Mouse (Mus musculus): Measurements from ENCODE around the gene Dlk1. TPM values are rescaled to one million over a fixed set of nuclear protein-coding genes. Genes with fewer than 3 reads are reported as not detected.
A peak's percentile ranks its signal among the peaks of the same experiment; 100 is the strongest.
"Not testable (repeated sequence)": the region's sequence is repeated elsewhere in the genome, so short reads cannot be mapped to it uniquely, and the experiment has no call there.

The Dlk1 gene
- total RNA-seq, 2 experiments from 2014 or later: 1.8 to 5.6 TPM

DNA sequence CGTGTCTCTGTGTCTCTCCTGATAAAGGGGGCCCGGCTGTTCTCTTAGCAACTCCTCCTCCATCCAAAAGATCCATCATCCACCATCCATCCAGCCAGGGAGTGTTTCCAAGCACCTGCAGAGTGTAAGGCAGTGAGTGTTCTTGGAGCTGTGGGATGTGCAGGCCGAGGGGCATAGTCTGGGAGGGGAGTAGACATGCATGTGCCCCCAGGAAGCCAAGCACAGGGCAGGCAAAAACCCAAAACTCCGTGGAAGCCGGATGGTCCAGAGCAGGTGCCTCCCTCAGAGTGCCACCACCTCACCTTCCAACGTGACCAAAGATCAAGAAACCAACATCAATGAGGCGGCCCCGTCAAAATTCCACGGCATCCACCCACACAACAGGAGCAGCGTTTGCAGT lies 10.0 kb downstream of the Dlk1 start:
- intact Hi-C loops (cut with DNase I): no loop called here
- no peak for DNase-seq (ENCODE audit: low spot score in 2 of 2)

DNA sequence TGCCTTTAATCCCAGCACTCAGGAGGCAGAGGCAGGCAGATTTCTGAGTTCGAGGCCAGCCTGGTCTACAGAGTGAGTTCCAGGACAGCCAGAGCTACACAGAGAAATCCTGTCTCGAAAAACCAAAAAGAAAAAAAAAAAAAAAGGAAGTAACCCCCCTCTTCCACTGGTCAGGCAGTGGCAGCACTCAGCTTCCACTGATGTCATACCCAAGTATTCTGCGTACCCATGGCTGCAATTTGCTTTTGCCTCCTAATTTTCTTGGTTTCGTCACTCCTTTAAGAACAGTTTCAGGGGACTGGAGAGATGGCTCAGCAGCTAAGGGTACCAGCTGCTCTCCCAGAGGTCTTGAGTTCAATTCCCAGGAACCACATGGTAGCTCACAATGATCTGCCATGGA lies 14.8 kb downstream of the Dlk1 start:
- intact Hi-C loops (cut with DNase I); DNase-seq (ENCODE audit: low spot score in 2 of 2): not testable (repeated sequence)

DNA sequence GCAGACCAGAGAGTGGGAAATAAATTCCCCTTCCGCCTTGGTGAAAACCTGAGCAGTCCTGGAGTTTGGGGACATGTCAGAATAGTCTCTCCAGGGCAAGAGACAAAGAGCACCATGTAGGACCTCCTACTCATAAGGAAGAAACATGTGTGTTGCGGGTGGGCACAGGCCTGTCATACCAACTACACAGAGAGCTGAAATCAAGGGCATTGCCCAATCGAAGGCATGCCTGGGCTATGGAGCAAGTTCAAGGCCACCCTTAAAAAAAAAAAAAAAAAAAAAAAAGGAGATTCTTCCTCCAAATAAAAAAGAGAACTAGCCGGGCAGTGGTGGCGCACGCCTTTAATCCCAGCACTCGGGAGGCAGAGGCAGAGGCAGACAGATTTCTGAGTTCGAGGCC lies 17.2 kb downstream of the Dlk1 start:
- intact Hi-C loops (cut with DNase I): no loop called here
- DNase-seq (ENCODE audit: low spot score in 2 of 2): no peak

DNA sequence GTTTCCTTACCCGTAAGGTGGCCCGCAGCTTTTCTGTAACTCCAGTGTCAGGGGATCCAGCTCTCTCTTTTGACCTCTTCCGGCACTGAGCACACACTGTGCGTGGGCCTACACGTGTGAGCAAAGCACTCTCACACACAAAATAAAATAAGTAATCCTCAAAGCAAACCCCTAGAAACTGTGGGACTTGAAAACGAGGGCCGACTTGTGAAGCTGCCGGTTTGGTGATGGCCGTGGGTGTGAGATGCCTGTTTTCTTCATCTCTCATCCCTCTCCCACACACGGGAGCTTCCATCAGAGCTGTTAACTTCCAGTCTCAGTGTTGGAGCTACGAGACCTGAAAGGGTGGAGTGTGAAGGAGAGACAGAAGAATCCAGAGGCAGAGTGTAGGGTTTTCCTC lies 20.0 kb downstream of the Dlk1 start:
- intact Hi-C loops (cut with DNase I): no loop called here
- DNase-seq (ENCODE audit: low spot score in 2 of 2): peak; percentile 39 to 45

DNA sequence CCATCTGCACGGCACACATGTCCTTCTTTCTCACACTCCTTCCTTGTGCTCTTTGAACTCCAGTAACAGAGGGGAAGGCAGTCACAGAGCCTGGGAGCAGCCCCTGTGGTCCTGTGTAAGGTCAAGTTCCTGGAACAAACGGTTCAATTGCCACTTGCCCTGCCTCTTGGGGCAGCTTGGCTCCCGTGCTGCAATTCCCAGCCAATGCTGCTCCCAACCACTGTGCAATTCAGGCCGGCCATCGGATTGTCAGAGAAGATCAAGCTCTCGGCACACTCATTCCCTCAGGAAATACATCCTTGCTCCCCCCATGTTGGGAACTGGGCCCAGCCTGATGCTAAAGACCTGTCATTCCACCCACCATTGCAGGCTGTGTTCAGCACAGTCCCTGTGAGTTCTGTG lies 21.0 kb downstream of the Dlk1 start:
- DNase-seq (ENCODE audit: low spot score in 2 of 2): peak in 1 of 2 experiments; percentile 31
- intact Hi-C loops (cut with DNase I): no loop called here

DNA sequence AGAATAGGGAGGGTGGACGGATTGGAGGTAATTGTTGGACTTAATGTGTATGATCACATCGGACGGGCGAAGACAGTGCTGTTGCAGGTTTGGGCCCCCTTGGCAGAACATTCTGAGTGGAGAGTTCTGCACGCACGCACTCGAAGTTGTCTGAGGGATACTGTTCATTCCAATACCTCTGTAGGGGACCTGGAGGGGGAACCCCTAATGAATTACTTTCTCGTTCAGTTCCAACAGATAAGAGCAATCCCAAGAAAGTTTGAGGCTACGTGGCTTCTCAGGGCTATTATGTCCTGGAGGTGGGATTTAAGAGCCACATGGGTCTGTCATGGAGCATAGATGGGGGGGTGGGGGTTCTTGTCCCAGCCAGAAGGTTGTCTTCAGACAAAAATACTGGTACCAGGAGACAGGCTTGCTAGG lies 21.6 kb downstream of the Dlk1 start:
- intact Hi-C loops (cut with DNase I): no loop called here
- DNase-seq (ENCODE audit: low spot score in 2 of 2): no peak

DNA sequence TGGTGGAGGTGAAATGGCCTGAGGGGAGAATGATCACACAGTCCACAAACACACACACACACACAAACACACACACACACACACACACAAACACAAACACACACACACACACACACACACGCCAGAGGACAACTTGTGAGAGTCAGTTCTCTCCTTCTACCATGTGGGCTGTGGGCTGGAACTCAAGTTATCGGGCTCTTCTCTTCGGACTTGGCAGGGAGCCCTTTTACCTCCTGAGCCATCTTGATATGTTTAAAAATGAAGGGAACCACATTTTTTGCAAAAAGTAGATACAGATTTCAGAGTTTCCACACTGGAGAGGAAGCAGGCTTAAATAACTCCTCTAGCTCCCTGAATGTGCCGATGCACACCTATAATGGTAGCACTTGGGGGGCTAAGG lies 22.9 kb downstream of the Dlk1 start:
- intact Hi-C loops (cut with DNase I): no loop called here
- DNase-seq (ENCODE audit: low spot score in 2 of 2): no peak

DNA sequence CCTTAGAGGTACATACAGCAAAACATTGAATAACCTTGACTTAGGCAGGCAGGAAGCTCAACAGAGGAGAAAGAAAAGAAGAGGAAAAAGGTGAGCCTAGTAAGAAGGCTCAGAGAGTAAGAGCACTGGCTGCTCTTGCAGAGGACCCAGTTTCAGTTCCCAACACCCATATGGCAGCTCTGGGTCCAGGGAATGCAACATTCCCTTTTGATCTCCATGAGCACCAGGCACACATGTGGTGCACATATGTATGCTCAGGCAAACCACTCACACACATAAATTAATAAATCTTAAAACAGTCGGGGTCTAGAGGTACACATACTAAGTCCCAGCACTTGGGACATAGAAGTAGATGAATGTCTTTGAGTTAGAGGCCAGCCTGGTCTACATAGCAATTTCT lies 33.9 kb downstream of the Dlk1 start:
- intact Hi-C loops (cut with DNase I); DNase-seq (ENCODE audit: low spot score in 2 of 2): not testable (repeated sequence)

DNA sequence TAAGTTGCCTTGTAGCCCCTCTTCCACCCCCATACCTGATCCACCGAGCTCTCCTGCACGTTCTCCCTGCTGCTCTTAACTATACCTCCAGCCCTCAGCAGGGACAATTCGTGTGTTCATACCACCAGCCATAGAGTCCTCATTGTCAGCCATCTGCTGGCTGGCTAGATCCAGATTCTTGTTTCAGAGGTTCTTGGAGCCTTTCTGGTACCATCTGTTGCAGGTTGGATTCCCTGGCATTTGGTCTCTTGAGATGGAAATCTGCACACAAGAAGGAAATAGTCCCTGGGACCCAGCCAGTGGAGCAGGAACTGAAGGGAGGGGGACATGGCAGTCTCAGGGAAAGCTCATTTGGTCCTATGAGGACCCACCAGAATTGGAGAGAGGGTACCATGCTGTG lies 39.1 kb downstream of the Dlk1 start:
- intact Hi-C loops (cut with DNase I): no loop called here
- DNase-seq (ENCODE audit: low spot score in 2 of 2): peak; percentile 41 to 42

DNA sequence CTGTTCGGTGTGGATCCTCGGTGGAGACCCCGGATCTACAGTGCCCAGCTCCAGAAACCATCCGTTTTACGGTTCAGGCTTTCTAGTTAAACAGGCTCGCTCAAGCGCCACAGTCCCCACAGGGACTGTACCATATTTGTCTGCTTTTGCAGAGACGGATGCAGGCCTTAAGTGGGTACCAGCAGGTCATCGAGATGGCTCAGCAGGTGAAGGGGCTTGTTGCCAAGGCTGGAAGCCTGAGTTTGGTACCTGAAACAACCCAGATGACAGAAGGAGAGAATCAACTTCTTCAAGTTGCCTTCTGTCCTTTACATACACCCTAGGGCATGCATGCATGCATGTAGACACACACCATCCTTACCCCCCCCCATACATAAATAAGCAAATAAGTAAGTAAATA lies 40.8 kb downstream of the Dlk1 start:
- no peak for DNase-seq (ENCODE audit: low spot score in 2 of 2)
- intact Hi-C loops (cut with DNase I): no loop called here

DNA sequence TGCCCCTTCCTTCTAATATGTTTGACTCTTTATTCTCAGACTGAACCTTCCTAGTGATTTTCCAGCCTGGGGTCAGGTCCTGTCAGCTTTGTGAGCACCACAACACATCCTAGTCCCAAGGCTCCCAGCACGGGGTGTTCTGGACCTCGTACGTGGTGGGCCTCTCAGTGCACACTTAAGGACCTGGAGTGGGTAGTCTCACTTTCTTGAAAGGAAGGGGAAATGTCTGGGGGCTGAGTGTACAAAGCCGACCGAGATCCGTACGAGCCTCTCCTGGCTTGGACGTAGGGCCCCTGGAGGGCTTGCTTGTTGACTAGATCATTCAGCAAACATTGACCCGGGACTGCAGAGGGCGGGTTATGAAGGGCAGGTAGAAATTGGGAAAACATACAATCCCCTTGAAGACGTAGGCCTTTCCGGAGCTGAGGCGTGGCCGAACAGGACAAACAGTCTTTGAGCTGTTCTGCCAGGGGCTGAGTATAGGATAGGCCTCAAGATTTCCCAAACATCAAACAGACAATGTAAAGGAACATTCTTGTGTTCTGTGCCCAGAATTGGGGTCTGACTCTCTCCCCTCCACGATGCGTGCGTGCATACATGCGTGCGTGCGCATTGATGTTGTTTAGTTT lies 42.5 kb downstream of the Dlk1 start:
- DNase-seq (ENCODE audit: low spot score in 2 of 2): no peak
- intact Hi-C loops (cut with DNase I): no loop called here

DNA sequence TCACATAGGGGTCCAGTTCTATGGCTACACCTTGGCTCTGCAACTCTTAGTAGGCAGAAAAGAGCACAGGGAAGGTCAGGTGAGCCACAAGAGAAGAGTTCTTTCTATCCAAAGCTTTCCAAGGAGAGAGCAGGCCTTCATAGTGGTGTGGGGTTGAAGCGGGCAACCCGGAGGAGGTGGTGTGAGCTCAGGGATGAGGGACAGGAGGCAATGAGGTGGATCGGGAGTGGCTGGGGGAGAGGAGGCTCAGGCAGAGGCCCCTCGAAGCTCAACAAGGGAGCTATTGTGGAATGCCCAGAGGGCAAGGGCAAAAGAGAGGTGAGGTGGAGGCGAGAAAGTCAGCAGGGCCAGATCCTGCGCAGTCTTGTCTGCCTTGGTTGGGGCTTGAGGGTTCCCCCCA lies 43.8 kb downstream of the Dlk1 start:
- intact Hi-C loops (cut with DNase I): no loop called here
- no peak for DNase-seq (ENCODE audit: low spot score in 2 of 2)

DNA sequence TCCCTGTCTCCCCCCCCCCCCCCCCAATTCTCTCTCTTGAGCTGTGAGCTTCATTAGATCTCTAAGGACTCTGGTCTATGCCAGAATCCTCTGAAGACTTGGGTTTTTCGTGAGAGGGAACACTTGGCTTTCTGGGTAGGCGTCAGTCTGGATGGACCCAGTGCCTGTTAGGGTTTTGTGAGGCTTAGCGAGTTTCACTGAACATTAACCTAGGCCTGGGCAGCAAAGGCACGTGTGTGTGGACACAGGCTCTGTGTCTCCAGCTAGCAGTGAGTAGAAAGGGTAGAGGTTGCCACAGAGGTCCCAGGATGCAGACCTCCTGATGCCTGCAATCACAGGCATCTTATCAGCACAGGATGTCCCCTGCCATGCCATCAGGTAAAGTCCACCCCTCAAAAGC lies 48.4 kb downstream of the Dlk1 start:
- DNase-seq (ENCODE audit: low spot score in 2 of 2): no peak
- intact Hi-C loops (cut with DNase I): no loop called here

DNA sequence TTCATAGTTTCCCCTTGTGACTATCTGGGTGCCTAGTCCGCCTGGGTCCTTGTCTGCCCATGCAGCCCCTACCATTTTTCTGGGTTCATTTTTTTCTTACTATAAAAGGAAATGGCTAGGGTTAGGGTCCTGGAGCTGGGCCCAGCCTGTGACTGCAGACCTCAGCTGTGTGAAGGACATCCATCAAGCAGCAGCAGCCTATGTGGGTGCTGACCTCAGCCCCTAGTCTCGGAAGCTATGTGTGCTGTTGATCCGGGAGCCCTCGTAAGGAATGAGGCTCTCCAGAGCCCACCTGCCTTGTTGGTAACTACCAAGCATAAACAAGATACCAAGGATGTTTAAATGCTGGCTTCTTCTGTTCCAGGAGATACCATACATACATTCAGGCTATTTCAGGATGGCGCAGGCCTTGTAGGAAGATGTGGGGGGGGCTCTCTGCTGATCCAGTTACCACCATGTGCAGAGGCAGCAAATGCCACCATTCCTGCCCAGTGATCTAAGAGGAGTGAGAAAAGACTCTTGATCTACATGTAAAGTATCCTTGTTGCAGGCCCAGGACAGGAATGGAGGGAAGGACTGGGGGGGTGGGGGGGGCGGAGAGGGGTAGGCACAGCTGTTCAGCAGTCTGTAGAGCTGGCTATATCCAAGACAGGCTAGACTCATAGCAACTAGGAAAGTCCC lies 49.9 kb downstream of the Dlk1 start:
- no peak for DNase-seq (ENCODE audit: low spot score in 2 of 2)
- intact Hi-C loops (cut with DNase I): no loop called here

DNA sequence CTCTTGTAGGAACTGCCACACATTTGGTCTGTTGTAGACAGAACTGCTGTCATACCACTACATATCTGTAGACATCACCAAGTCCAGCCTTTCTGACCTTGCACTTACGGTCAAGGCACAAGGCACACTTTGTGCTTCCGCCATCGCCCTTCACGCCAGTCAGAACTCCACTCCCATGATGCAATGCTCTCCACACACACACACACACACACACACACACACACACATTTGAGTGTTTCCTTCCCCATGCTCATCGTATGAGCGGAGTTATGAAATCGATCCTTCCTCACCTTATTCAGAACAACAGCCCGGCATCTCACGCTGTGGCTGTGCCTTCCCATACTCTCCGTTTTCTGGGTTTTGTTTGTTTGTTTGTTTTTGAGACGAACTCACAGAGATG lies 55.1 kb downstream of the Dlk1 start:
- intact Hi-C loops (cut with DNase I): no loop called here
- no peak for DNase-seq (ENCODE audit: low spot score in 2 of 2)

DNA sequence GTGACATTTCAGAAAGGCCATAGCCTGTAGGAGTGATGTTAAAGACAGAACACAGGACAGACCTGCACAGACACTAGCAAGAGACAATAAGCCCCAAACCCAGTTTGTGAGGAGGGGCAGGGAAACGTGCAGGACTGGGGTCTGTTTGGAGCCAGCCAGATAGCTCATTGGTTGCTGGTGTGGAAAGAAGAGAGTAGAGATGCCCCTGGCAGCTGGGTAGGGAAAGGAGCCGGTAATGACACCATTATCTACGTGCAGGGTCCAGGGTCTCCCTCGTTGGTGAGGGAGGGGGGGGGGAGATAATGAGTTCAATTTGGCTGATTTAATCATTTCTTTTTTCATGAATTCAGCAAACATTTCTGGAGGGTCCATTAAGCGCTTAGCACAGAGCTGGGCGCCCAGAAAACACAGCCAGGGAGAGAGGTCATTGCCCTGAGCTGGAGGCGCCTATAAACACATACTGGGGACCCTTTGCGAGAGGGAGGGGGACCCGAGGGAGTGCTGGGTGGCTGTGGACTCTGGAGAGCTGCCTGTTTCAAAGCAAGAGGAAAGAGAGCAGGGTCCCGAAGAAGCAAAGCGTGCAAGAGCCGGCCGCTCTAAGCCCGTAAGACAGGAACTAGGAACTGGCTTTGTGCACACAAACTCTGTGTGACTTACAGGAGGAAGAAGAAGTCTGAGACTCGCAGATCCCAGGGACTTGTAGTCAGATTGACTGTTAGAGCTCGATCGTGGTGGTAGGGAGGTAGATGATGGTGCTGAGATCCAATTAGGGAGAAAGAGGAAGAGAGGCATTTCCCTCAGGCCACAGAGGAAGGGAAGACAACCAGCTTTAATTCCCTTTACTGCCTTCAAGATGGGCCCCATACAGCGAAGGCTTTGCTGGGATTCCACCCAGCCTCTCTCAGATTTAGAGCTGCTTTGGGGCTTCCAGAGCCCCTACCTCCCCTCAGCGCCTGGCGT lies 56.2 kb downstream of the Dlk1 start:
- DNase-seq (ENCODE audit: low spot score in 2 of 2): no peak
- intact Hi-C loops (cut with DNase I): no loop called here

DNA sequence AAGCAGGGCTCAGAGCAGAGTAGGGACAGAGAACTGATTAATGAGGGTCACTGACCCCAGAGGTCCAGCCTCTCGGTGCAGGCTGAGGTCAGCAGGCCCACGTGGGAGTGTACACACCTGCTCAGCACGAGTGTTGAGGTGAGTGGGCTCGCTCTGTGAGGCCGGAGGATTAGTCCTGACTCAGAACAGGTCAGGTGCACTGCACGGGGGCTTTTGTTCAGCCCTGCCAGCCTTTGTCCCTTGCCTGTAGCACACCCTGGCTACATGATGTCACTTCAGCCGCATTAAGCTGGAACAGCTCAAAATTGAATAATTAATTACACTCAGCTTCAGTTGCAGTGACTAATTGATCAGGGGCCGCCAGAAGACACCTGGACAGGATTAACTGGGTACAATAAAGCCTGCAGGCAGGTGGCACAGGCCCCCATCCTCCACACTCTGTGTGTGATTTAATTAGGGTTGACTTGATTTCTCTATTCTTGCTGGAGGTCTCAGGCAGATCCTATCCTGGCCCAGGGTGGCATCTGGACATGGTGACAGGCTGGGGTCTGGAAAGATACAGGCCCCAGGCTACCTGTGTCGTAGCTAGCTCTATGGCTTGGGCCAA lies 57.0 kb downstream of the Dlk1 start:
- intact Hi-C loops (cut with DNase I): no loop called here
- no peak for DNase-seq (ENCODE audit: low spot score in 2 of 2)

DNA sequence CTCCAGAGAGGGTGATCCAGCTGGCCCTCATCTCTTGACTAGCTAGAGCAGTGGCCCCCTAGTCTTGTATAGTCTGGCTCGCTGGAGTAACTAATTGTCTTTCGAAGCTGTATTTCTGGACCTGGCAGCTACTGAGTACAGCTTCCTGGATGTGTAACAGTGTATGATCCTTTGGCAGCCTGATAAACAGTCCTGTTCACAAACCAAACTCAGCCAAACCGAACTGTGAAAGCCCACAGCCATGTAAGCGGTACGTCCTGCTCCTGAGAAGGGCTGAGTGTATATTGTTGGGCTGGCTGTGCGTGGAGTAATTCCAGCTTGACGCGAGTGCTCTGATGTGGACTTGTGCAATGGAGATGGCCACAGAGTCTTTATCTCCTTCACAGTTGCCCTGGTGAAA lies 57.6 kb downstream of the Dlk1 start:
- no peak for DNase-seq (ENCODE audit: low spot score in 2 of 2)
- intact Hi-C loops (cut with DNase I): no loop called here

DNA sequence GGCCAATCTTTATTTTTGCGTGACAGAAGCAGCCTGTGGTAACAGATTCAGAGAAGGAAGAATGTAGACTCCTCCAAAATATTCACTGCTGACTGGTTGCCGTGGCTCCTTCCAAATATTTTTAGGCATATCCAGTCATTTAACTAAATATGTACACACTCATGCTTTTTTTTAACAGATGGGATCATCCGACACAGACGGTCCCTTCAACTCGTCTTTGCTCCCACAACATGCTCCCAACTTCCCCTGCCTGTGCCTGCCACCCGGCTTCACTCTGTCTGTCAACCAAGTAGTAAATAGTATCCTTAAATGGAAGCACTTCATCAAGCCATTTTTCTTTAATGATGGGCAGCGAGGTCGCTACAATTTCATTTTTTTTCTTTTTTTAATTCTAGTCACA lies 58.8 kb downstream of the Dlk1 start:
- DNase-seq (ENCODE audit: low spot score in 2 of 2): peak in 1 of 2 experiments; percentile 10
- intact Hi-C loops (cut with DNase I): no loop called here
